19 mouse cellular contexts compared by ENCODE assay signal in the genomic region with DNA sequence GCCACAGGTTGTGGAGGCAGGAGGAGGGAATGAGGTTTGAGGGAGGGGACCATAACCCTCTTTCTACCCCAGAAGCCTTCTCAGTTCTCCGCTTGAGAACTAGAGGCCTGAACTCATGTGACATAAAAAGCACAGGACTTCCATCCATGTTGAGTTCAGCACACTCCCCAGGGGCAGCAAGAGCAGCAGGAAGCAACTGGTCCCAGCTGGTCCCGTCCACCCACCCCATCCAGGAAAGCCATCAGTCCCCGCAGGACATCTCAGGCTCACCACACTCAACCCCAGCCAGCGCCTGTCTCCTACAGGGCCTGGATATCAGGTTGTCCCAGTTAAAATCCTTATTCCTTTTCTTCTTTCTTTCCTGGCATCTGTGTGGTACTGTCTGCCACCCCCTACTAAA.
A peak's percentile ranks its signal among the peaks of the same experiment; 100 is the strongest.
DNase-seq lines count a peak whose midpoint lies in the region; ATAC-seq and TF ChIP-seq lines count a peak whose summit lies in the region.
"Had no signal": no experiment of that assay in that cellular context is flagged by ENCODE, and none has a peak within 500 bp of the region (broad histone marks: within the 10 kb centered on the region; RNA-seq: fewer than 3 reads in every experiment).

No protein-coding gene starts in this region.

- TF ChIP-seq EP300 in heart, postnatal 0 days (IDR thresholded peaks at IDR 0.05; ENCODE audit: low read depth) = no peak

- H3K4me1 ChIP-seq in heart, postnatal 0 days (ENCODE audit: control insufficient read depth, insufficient read depth) = 0 out of 2 replicates have a peak, but pooled peaks cover 18% of the 10 kb centered on the region
- peaks cover 29% of the 10 kb centered on the region for H3K4me1 ChIP-seq in limb, embryonic 13.5 days
- peaks cover 32% of the 10 kb centered on the region for H3K4me1 ChIP-seq in liver, embryonic 12.5 days
- H3K4me1 ChIP-seq: intestine, embryonic 15.5 days; midbrain, embryonic 13.5 days had no signal

- WGBS in heart, postnatal 0 days = 67% methylated on average over 4 of the region's 4 CpGs
- WGBS in limb, embryonic 13.5 days = 76% methylated on average over 4 of the region's 4 CpGs
- WGBS in liver, embryonic 12.5 days (ENCODE audit: insufficient replicate concordance) = 71% methylated on average over 4 of the region's 4 CpGs

- H3K9me3 ChIP-seq in heart, postnatal 0 days (replicated peaks; ENCODE audit: control insufficient read depth, low read length) = no peaks in the 10 kb centered on the region
- H3K9me3 ChIP-seq in limb, embryonic 13.5 days = no peaks in the 10 kb centered on the region
- H3K9me3 ChIP-seq in liver, embryonic 12.5 days (replicated peaks) = no peaks in the 10 kb centered on the region
- H3K9me3 ChIP-seq: embryonic facial prominence, embryonic 12.5 days; hindbrain, embryonic 10.5 days; intestine, embryonic 15.5 days; liver, embryonic 13.5 days; megakaryocyte, embryonic 14.5 days; midbrain, embryonic 13.5 days had no signal

- no peak for ATAC-seq in heart, postnatal 0 days (ENCODE audit: insufficient read depth, low read depth)
- no peak for ATAC-seq in limb, embryonic 13.5 days (ENCODE audit: low FRiP score, low read depth)
- ATAC-seq in liver, embryonic 12.5 days = no peak
- ATAC-seq: hindbrain, embryonic 16.5 days; intestine, embryonic 15.5 days; midbrain, embryonic 13.5 days had no signal

- no peak for TF ChIP-seq CTCF in heart, postnatal 0 days (IDR thresholded peaks at IDR 0.05; ENCODE audit: low read depth)

- H3K4me2 ChIP-seq in heart, postnatal 0 days (ENCODE audit: low read depth, low read length) = no peak overlapping the region
- no peak overlapping the region for H3K4me2 ChIP-seq in limb, embryonic 13.5 days (replicated peaks)
- no peak overlapping the region for H3K4me2 ChIP-seq in liver, embryonic 12.5 days
- H3K4me2 ChIP-seq: embryonic facial prominence, embryonic 12.5 days; intestine, embryonic 15.5 days; liver, embryonic 13.5 days; midbrain, embryonic 13.5 days had no signal

- H3K4me3 ChIP-seq in heart, postnatal 0 days (ENCODE audit: low read depth, low read length) = no peak overlapping the region
- H3K4me3 ChIP-seq in limb, embryonic 13.5 days = no peak overlapping the region
- no peak overlapping the region for H3K4me3 ChIP-seq in liver, embryonic 12.5 days
- H3K4me3 ChIP-seq: embryonic facial prominence, embryonic 12.5 days; hindbrain, embryonic 10.5 days; intestine, embryonic 15.5 days; liver, embryonic 13.5 days; megakaryocyte, embryonic 14.5 days; midbrain, embryonic 13.5 days had no signal

- H3K36me3 ChIP-seq in heart, postnatal 0 days (replicated peaks; ENCODE audit: control insufficient read depth, insufficient read depth, low read length) = no peaks in the 10 kb centered on the region
- H3K36me3 ChIP-seq in limb, embryonic 13.5 days = no peaks in the 10 kb centered on the region
- no peaks in the 10 kb centered on the region for H3K36me3 ChIP-seq in liver, embryonic 12.5 days
- H3K36me3 ChIP-seq: embryonic facial prominence, embryonic 12.5 days; hindbrain, embryonic 10.5 days; intestine, embryonic 15.5 days; liver, embryonic 13.5 days; midbrain, embryonic 13.5 days had no signal

- no peak overlapping the region for H3K9ac ChIP-seq in heart, postnatal 0 days (replicated peaks; ENCODE audit: low read depth, low read length)
- H3K9ac ChIP-seq in limb, embryonic 13.5 days = no peak overlapping the region
- no peak overlapping the region for H3K9ac ChIP-seq in liver, embryonic 12.5 days
- H3K9ac ChIP-seq: embryonic facial prominence, embryonic 12.5 days; intestine, embryonic 15.5 days; liver, embryonic 13.5 days; midbrain, embryonic 13.5 days had no signal

- intact Hi-C loops in heart, postnatal 10 days (cut with DNase I) = loop anchor here (5.0 kb wide), 1 partner anchor 207 kb away; no protein-coding TSS in a partner anchor

- H3K27me3 ChIP-seq in heart, postnatal 0 days (ENCODE audit: control insufficient read depth, insufficient read depth, low read length) = no peaks in the 10 kb centered on the region
- no peaks in the 10 kb centered on the region for H3K27me3 ChIP-seq in limb, embryonic 13.5 days
- H3K27me3 ChIP-seq in liver, embryonic 12.5 days (replicated peaks) = no peaks in the 10 kb centered on the region
- H3K27me3 ChIP-seq: embryonic facial prominence, embryonic 12.5 days; intestine, embryonic 15.5 days; liver, embryonic 13.5 days; midbrain, embryonic 13.5 days had no signal

- DNase-seq in gastrocnemius, postnatal 10 days = peak; percentile 4
- no peak for DNase-seq in gastrocnemius, postnatal 4 days (ENCODE audit: low spot score in 2 of 2)
- no peak for DNase-seq in heart, postnatal 0 days (ENCODE audit: low spot score)
- no peak for DNase-seq in heart, postnatal 10 days
- DNase-seq in spleen, postnatal 4 days (ENCODE audit: low spot score in 2 of 2) = peak; percentile 10 to 54
- DNase-seq in spleen, postnatal 36 days (ENCODE audit: low spot score in 2 of 2) = no peak
- DNase-seq: adrenal gland, postnatal 10 days; cerebellum, postnatal 25 days; liver, embryonic 13.5 days; lung, adult 2 months; lung, postnatal 36 days had no signal

- peak overlapping the region; percentile 39 for H3K27ac ChIP-seq in heart, postnatal 0 days (ENCODE audit: low read depth)
- H3K27ac ChIP-seq in limb, embryonic 13.5 days = peak overlapping the region; percentile 58; the same call in 1 of the 2 replicates
- no peak overlapping the region for H3K27ac ChIP-seq in liver, embryonic 12.5 days
- H3K27ac ChIP-seq: embryonic facial prominence, embryonic 12.5 days; hindbrain, embryonic 10.5 days; intestine, embryonic 15.5 days; liver, embryonic 13.5 days; midbrain, embryonic 13.5 days had no signal

Comparison
In these comparisons a context has a peak if more than half of its experiments do, and no peak if none do; other contexts are left out.
1. DNase-seq: peak in gastrocnemius, postnatal 10 days (single experiment) and spleen, postnatal 4 days (2 of 2); none in gastrocnemius, postnatal 4 days (0 of 2), heart, postnatal 0 days (single experiment), heart, postnatal 10 days (0 of 2) and spleen, postnatal 36 days (0 of 2).